Mouse (Mus musculus): Measurements from ENCODE around the gene Fcgrt. TPM values are rescaled to one million over a fixed set of nuclear protein-coding genes. Genes with fewer than 3 reads are reported as not detected.
A peak's percentile ranks its signal among the peaks of the same experiment; 100 is the strongest.

Gene Fcgrt
- polyA plus RNA-seq, 1 experiment from 2014 or later: 61.6 TPM

DNA sequence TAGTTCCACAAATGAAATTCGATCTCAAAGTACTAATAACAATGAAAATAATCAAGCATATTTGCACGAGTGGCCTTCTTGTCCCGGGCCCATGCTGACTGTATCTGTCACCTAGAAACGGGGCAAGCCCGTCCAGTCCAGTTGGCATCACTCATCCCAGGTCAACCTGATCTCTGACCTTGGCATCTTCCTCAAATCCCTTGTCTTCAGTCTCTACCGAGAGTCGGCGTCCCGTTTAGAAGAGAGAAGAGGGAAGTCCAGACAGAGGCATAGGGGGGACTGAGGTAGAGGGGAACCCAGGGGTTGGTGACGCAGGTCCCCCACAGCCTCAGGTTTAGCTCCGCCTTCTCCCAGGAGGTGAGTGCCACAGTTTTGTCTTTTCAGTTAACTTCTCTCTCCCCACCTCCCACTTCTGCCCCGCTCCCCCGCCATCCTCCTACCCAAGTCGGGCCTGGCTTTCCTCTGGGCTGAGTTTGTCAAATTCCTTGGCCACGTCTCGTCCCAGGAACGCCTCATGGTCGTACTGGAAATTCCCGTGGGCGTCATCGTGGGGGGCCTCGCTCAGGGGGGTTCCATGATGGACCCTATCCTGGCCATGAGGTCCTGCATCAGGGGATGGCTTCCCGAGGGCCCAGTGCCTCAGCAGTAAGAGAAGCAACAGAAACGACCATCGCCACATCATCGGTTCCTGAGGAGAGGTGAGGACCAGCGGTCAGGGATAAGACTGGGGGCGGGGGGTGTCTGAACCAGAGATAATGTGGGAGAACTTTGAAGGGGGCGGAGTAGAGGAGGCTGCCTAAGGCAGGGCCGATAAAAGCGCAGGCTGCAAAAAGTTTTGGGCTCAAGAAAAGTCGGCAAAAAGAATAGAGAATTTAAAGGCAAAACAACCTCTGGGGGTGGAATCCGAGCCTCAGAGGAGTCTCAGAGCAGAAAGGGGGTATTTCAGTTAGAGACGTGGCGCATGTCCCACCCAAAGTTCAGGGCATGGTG is 12.4 kb downstream of the Fcgrt start:
- Histone ChIP-seq H3K4me3 (peak overlapping the region; percentile 66), H3K9ac (peak overlapping the region; percentile 88), H3K27ac (peak overlapping the region; percentile 89), H3K36me3 (peaks cover 38% of the 10 kb centered on the region), H3K4me2 (peak overlapping the region; percentile 76), H3K27me3 (no peaks in the 10 kb centered on the region), H3K9me3 (no peaks in the 10 kb centered on the region), H3K4me1 (peaks cover 33% of the 10 kb centered on the region)
- 0 out of 2 replicates have a peak, but pooled peaks have one; percentile 26 for ATAC-seq (ENCODE audit: insufficient number of reproducible peaks, insufficient read depth, low FRiP score, low TSS enrichment, low read depth)
- 10% methylated on average over 35 of the region's 35 CpGs for WGBS

DNA sequence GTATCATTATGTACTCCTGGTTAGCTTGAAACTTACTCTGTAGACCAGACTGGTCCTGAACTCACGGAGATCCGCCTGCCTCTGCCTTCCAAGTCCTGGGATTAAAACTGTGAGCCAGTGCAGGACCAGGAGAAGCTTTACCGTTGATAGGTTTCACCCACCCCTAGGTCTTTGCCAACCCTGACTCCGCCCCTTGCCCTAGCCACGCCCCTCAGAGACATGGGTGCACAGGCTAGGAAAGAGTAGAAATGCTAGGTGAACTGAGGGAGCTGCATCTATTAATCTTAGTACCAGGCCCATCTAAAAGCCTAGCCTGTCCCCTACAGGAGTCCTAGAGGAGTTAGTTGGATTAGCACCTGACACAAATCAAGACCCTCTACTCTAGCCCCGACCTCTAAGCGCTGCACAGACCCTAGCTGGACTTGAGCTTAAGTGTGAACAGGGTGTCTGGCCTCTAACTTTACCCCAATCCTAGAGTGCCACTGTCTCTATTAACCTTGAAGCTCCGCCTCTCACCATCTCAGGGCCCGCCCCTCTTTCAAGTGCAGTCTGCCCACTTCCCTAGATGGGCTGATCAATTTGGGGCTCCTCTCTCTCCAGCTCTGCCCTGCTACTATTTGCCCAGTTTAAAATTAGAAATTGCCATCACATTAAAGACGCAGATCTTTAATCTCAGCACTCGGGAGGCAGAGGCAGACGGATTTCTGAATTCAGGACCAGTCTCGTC is 13.2 kb downstream of the Fcgrt start:
- peak overlapping the region; percentile 88 for H3K9ac ChIP-seq
- H3K27ac ChIP-seq: peak overlapping the region; percentile 89
- H3K9me3 ChIP-seq: no peaks in the 10 kb centered on the region
- peaks cover 33% of the 10 kb centered on the region for H3K4me1 ChIP-seq
- H3K36me3 ChIP-seq: peaks cover 43% of the 10 kb centered on the region
- 75% methylated on average over 13 of the region's 13 CpGs for WGBS
- H3K27me3 ChIP-seq: no peaks in the 10 kb centered on the region
- peak overlapping the region; percentile 76 for H3K4me2 ChIP-seq
- no peak for ATAC-seq (ENCODE audit: insufficient number of reproducible peaks, insufficient read depth, low FRiP score, low TSS enrichment, low read depth)
- H3K4me3 ChIP-seq: peak overlapping the region; percentile 66

DNA sequence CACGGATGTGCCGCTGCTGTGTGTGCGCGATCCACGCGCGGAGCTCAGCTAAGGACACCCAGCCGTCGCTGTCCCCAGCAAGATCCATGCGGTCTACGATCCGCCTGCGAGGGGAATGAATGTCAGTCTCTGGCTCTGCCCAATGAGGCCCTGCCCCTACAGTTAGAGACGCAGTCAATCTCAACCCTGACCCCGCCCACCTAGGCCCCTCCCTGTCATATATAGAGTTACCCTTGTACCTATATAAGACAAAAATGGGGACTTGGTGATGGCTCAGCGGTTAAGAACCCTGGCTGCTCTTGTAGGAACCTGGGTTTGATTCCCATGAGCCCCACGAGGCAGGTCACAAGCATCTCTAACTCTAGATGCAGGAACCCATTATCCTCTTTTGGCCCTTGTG is 15.1 kb downstream of the Fcgrt start:
- no peak for ATAC-seq (ENCODE audit: insufficient number of reproducible peaks, insufficient read depth, low FRiP score, low TSS enrichment, low read depth)
- peaks cover 21% of the 10 kb centered on the region for H3K4me1 ChIP-seq
- H3K9me3 ChIP-seq: no peaks in the 10 kb centered on the region
- no peak overlapping the region for H3K4me3 ChIP-seq
- H3K9ac ChIP-seq: no peak overlapping the region
- H3K27me3 ChIP-seq: no peaks in the 10 kb centered on the region
- H3K27ac ChIP-seq: no peak overlapping the region
- peaks cover 57% of the 10 kb centered on the region for H3K36me3 ChIP-seq
- no peak overlapping the region for H3K4me2 ChIP-seq
- 93% methylated on average over 17 of the region's 17 CpGs for WGBS

DNA sequence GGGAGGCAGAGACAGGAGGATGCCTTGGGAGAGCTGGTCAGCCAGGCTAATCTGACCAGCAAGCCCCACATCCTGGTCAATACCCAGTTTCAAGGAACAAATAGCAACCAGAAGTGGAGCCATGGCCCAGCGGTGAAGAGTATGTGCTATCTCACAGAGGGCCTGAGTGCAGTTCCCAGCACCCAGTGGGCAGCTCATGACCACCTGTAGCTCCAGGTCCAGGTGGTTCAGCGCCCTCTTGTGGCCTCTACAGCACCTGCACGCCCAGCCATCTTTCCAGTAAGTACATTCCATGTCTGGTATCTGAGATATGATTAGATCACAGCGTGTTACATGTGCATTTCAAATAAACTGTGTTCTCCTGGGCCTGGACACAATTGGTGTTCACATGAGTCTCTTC is 17.6 kb downstream of the Fcgrt start:
- Histone ChIP-seq H3K36me3 (peaks cover 79% of the 10 kb centered on the region), H3K9ac (no peak overlapping the region), H3K9me3 (no peaks in the 10 kb centered on the region), H3K27ac (no peak overlapping the region), H3K4me3 (no peak overlapping the region), H3K27me3 (no peaks in the 10 kb centered on the region), H3K4me1 (peaks cover 22% of the 10 kb centered on the region), H3K4me2 (no peak overlapping the region)
- 79% methylated on average over 4 of the region's 4 CpGs for WGBS
- ATAC-seq (ENCODE audit: insufficient number of reproducible peaks, insufficient read depth, low FRiP score, low TSS enrichment, low read depth): no peak

DNA sequence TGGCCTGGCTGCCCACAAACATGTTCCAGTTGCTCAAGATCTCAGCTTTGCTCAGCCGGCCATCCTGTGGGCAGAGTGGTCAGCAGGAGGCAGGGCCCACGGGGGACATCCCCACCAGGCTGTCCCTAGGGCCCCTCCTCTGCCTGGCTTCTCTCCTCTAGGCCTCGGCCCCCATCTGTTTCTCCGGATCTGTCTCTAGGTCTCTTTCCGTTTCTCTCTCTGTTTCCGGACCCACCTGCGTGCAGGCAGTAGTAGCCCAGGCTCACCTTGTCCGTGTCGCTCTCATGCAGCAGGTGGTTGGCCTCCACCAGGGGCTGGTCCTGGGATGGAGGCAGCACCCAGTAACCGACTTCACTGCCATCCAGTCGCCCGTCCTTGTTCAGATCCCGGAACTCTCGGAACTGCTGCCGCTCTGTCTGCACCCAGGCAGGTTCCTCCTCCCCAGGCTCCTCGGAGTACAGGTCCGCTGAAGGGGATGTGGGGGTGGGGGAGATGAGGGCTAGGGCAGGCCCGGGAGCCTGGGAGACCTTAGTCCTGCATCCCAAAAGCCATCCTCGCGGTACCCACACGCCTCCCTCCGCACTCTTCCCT is 20.3 kb downstream of the Fcgrt start:
- 84% methylated on average over 22 of the region's 22 CpGs for WGBS
- Histone ChIP-seq H3K4me1 (peaks cover 15% of the 10 kb centered on the region), H3K27ac (peak overlapping the region; percentile 80), H3K4me3 (no peak overlapping the region), H3K9ac (peak overlapping the region; percentile 36; the same call in 1 of the 2 replicates), H3K4me2 (no peak overlapping the region), H3K36me3 (peaks cover 72% of the 10 kb centered on the region), H3K9me3 (no peaks in the 10 kb centered on the region), H3K27me3 (no peaks in the 10 kb centered on the region)
- no peak; the same call in 1 of the 2 replicates for ATAC-seq (ENCODE audit: insufficient number of reproducible peaks, insufficient read depth, low FRiP score, low TSS enrichment, low read depth)

DNA sequence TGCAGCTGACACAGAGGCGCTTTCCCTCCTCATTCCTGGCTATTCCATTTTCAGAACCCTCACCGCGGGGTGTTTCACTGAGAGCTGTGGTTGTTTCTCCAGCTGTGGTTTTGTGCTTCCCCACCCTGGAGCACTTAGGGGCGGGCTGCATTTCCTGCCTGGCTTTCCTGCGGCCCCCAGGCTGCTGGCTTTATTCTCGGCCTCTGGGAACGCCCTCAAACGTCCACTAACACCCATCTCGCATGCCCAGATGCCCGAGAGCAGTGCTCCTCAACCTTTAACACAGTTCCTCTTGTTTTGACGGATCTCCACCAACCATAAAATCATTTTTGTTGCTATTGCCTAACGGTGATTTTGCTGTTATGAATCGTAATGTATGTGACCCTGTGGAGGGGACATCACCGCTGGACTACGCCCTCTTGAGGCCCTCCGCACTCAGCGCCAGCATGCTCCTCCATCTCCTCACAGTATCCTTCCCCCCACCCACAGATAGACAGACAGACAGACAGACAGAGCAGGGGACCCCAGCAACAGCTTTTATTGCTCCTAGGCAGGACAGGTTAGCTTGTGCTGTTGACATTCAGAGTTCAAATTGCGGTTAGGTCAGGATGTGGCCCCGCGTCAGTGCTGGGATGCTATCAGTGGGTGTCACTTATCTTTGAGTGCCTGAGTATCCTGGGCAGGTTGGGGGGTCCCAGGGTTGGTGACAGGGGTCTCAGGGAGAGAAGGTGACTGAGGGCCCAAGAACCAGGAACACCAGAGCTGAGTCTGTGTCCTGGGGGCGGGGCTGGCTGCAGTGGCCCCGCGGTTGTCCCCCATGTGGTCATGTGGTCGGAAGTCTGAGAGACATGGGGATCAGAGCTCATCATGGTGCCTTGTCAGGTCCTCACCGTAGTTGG is 21.0 kb downstream of the Fcgrt start:
- no peaks in the 10 kb centered on the region for H3K9me3 ChIP-seq
- no peaks in the 10 kb centered on the region for H3K27me3 ChIP-seq
- H3K9ac ChIP-seq: 0 out of 2 replicates have a peak overlapping the region, but pooled peaks have one; percentile 36
- H3K4me3 ChIP-seq: no peak overlapping the region
- H3K4me1 ChIP-seq: peaks cover 15% of the 10 kb centered on the region
- peak overlapping the region; percentile 80 for H3K27ac ChIP-seq
- 0 out of 2 replicates have a peak, but pooled peaks have one; percentile 35 for ATAC-seq (ENCODE audit: insufficient number of reproducible peaks, insufficient read depth, low FRiP score, low TSS enrichment, low read depth)
- peaks cover 67% of the 10 kb centered on the region for H3K36me3 ChIP-seq
- H3K4me2 ChIP-seq: 0 out of 2 replicates have a peak overlapping the region, but pooled peaks have one; percentile 18
- WGBS: 64% methylated on average over 25 of the region's 25 CpGs

DNA sequence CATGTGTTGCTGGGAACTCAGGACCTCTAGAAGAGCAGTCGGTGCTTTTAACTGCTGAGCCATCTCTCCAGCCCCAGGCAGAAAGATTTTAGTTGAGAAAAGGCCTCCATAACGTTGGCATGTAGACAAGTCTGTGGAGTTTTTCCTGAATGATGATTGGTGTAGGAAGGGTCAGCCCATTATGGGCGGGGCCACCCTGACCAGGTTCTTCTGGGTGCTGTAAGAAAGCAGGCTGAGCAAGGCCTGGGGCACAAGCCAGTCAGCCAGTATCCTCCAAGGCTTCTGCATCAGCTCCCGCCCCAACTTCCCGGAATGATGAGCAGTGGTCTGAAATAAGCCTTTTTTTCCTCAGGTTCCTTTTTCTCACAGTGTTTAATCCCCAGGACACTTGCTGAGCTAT is 22.6 kb downstream of the Fcgrt start:
- 45% methylated on average over 5 of the region's 5 CpGs for WGBS
- Histone ChIP-seq H3K27ac (peak overlapping the region; percentile 9; the same call in 1 of the 2 replicates), H3K9me3 (no peaks in the 10 kb centered on the region), H3K36me3 (peaks cover 67% of the 10 kb centered on the region), H3K27me3 (no peaks in the 10 kb centered on the region), H3K4me2 (no peak overlapping the region), H3K4me1 (peaks cover 15% of the 10 kb centered on the region), H3K4me3 (no peak overlapping the region), H3K9ac (no peak overlapping the region)
- ATAC-seq (ENCODE audit: insufficient number of reproducible peaks, insufficient read depth, low FRiP score, low TSS enrichment, low read depth): no peak

DNA sequence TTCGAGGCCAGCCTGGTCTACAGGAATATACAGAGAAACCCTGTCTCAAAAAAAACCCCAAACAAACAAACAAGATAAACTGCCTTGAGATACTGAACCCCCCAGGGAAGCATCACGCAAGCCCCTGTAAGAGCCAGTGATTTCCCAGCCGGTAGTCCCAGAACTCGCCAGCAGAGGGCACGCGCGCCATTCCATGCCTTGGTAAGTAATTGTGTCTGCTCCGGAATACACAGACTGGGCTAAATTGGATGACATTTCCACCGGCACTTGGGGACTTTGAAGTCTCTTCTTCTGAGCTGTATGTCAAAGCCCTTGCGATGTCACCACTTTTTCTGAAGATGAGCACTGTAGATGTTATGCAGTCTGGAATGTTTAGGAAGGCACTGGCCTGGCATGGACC is 23.8 kb downstream of the Fcgrt start:
- H3K4me1 ChIP-seq: peaks cover 15% of the 10 kb centered on the region
- H3K4me3 ChIP-seq: no peak overlapping the region
- ATAC-seq (ENCODE audit: insufficient number of reproducible peaks, insufficient read depth, low FRiP score, low TSS enrichment, low read depth): no peak
- no peak overlapping the region for H3K9ac ChIP-seq
- H3K27ac ChIP-seq: no peak overlapping the region
- H3K4me2 ChIP-seq: no peak overlapping the region
- H3K36me3 ChIP-seq: peaks cover 67% of the 10 kb centered on the region
- 2% methylated on average over 10 of the region's 10 CpGs for WGBS
- H3K9me3 ChIP-seq: no peaks in the 10 kb centered on the region
- no peaks in the 10 kb centered on the region for H3K27me3 ChIP-seq

DNA sequence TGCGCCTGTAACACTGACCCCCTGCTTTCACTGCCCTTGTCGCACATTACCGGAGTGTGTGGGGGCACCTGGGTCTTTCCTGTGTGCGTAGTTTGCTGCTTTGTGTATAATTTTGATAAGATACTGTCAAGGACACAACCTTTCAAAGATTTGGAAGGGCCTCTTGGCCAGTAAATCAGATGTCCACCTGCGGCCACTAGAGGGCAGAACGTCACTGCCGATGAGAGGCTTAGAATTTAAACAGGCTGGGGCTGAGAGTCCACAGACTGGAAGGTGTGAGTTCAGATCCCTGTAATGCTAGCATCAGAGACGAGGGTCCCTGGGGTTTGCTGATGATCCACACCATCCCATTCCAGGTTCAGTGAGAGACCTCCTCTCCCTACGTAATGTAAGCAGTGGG is 25.1 kb downstream of the Fcgrt start:
- no peak overlapping the region for H3K27ac ChIP-seq
- no peak overlapping the region for H3K4me3 ChIP-seq
- no peaks in the 10 kb centered on the region for H3K27me3 ChIP-seq
- no peaks in the 10 kb centered on the region for H3K9me3 ChIP-seq
- H3K4me2 ChIP-seq: no peak overlapping the region
- no peak for ATAC-seq (ENCODE audit: insufficient number of reproducible peaks, insufficient read depth, low FRiP score, low TSS enrichment, low read depth)
- H3K4me1 ChIP-seq: peaks cover 14% of the 10 kb centered on the region
- H3K9ac ChIP-seq: no peak overlapping the region
- WGBS: 41% methylated on average over 9 of the region's 9 CpGs
- H3K36me3 ChIP-seq: peaks cover 68% of the 10 kb centered on the region

DNA sequence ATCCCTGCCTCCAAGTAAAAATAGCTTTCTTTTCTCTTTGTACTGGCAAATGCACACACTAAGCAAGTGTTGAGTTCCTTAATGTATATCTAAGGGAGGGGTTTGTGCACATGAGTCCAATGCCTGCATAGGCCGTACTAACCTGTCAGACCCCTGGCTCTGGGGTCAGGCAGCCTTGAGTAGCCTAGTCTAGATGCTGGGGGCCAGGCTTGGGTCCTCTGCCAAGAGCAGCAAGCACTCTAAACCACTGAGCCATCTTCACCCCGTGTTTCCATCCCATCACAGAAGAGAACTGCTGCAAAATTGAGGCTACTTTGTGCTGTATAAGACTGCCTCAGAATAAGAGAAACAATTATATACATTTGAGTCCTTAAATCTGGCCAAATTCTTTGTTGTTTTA is 25.8 kb downstream of the Fcgrt start:
- no peak for ATAC-seq (ENCODE audit: insufficient number of reproducible peaks, insufficient read depth, low FRiP score, low TSS enrichment, low read depth)
- 91% methylated on average over 2 of the region's 2 CpGs for WGBS
- Histone ChIP-seq H3K36me3 (peaks cover 66% of the 10 kb centered on the region), H3K4me3 (no peak overlapping the region), H3K9ac (no peak overlapping the region), H3K27ac (no peak overlapping the region), H3K9me3 (no peaks in the 10 kb centered on the region), H3K4me1 (peaks cover 7% of the 10 kb centered on the region), H3K4me2 (no peak overlapping the region), H3K27me3 (no peaks in the 10 kb centered on the region)

All from embryonic facial prominence, embryonic 13.5 days (tissue).